Mouse (Mus musculus) intestine, embryonic 16.5 days (tissue): ENCODE measurements around the gene Gadl1. TPM values are rescaled to one million over a fixed set of nuclear protein-coding genes. Genes with fewer than 3 reads are reported as not detected.

ENCODE experiments used
- ATAC-seq: fragments of 200-750 bp; cut with Nextera tagmentation; 2 replicates; pipeline ENCODE4 v1.8.0; 2017; ENCODE audit warnings: moderate TSS enrichment, moderate library complexity
- H3K27ac ChIP-seq: fragments of 300-500 bp; sonication (generic); 2 replicates; pipeline ENCODE4 v1.5.1; 2014; ENCODE audit warnings: mild to moderate bottlenecking, low read length
- H3K27me3 ChIP-seq: fragments of 300-500 bp; sonication (generic); replicated peaks from 2 replicates; pipeline ENCODE4 v1.6.1; 2014; ENCODE audit warnings: low read length, control low read depth, mixed read lengths; ENCODE audit not compliant: control insufficient read depth, insufficient read depth
- H3K36me3 ChIP-seq: fragments of 300-500 bp; sonication (generic); 2 replicates; pipeline ENCODE4 v1.6.1; 2014; ENCODE audit warnings: low read length, control low read depth; ENCODE audit not compliant: control insufficient read depth, insufficient read depth
- H3K4me1 ChIP-seq: fragments of 300-500 bp; sonication (generic); 2 replicates; pipeline ENCODE4 v1.6.1; 2014; ENCODE audit warnings: low read length, control low read depth, mixed read lengths; ENCODE audit not compliant: control insufficient read depth, insufficient read depth
- H3K4me2 ChIP-seq: fragments of 300-500 bp; sonication (generic); 2 replicates; pipeline ENCODE4 v1.6.1; 2014; ENCODE audit warnings: low read depth, low read length, control low read depth
- H3K4me3 ChIP-seq: fragments of 300-500 bp; sonication (generic); 2 replicates; pipeline ENCODE4 v1.5.1; 2014; ENCODE audit warnings: mild to moderate bottlenecking, low read length
- H3K9ac ChIP-seq: fragments of 300-500 bp; sonication (generic); 2 replicates; pipeline ENCODE4 v1.6.1; 2014; ENCODE audit warnings: low read depth, low read length
- H3K9me3 ChIP-seq: fragments of 300-500 bp; sonication (generic); 2 replicates; pipeline ENCODE4 v1.6.1; 2016; ENCODE audit warnings: low read length, control low read depth; ENCODE audit not compliant: control insufficient read depth
- WGBS: fragments of 180-500 bp; shearing (Covaris S2); extraction: QIAGEN DNeasy Blood & Tissue Kit; methylation state at CpG from one replicate; pipeline ENCODE4 v1.1.7; 2014; 5-methylcytosine and 5-hydroxymethylcytosine counted together
- polyA plus RNA-seq: library from polyadenylated mRNA; unstranded; fragments of >200 nt; fragmentation: Nextera tagmentation; extraction: Ambion mirVana; gene quantifications from 2 replicates; pipeline ENCODE4 v1.2.1, GENCODE M21; 2015

The Gadl1 gene
- polyA plus RNA-seq, 1 experiment from 2014 or later: 0.21 TPM

GRCm38 (mm10) chr9:116118332-116118872 lies 209.1 kb downstream of the Gadl1 start:
- H3K9ac ChIP-seq: no peak overlapping the region
- peaks cover 5% of the 10 kb centered on the region for H3K4me1 ChIP-seq
- H3K27me3 ChIP-seq: no peaks in the 10 kb centered on the region
- H3K4me2 ChIP-seq: no peak overlapping the region
- WGBS: 76% methylated on average over 8 of the region's 8 CpGs
- H3K36me3 ChIP-seq: peaks cover 7% of the 10 kb centered on the region; the same call in 1 of the 2 replicates
- no peak overlapping the region for H3K4me3 ChIP-seq
- ATAC-seq: no peak
- no peak overlapping the region for H3K27ac ChIP-seq
- no peaks in the 10 kb centered on the region for H3K9me3 ChIP-seq

GRCm38 (mm10) chr9:116119990-116120389 lies 210.7 kb downstream of the Gadl1 start:
- Histone ChIP-seq H3K36me3 (peaks cover 11% of the 10 kb centered on the region), H3K27ac (no peak overlapping the region), H3K9me3 (no peaks in the 10 kb centered on the region), H3K4me2 (no peak overlapping the region), H3K9ac (no peak overlapping the region), H3K4me1 (peaks cover 7% of the 10 kb centered on the region), H3K27me3 (no peaks in the 10 kb centered on the region), H3K4me3 (no peak overlapping the region)
- WGBS: 82% methylated on average over 7 of the region's 7 CpGs
- ATAC-seq: no peak

- H3K4me3 ChIP-seq: no peak overlapping the region
- 58% methylated on average over 7 of the region's 7 CpGs for WGBS
- peaks cover 7% of the 10 kb centered on the region for H3K4me1 ChIP-seq
- no peaks in the 10 kb centered on the region for H3K27me3 ChIP-seq
- peak overlapping the region; percentile 52 for H3K27ac ChIP-seq
- no peaks in the 10 kb centered on the region for H3K9me3 ChIP-seq
- peaks cover 15% of the 10 kb centered on the region for H3K36me3 ChIP-seq
- no peak overlapping the region for H3K9ac ChIP-seq
- ATAC-seq: peak; percentile 25; the same call in 1 of the 2 replicates
- H3K4me2 ChIP-seq: no peak overlapping the region
Measured at GRCm38 (mm10) chr9:116121472-116121871, 212.2 kb downstream of the Gadl1 start.

GRCm38 (mm10) chr9:116122544-116122943 lies 213.3 kb downstream of the Gadl1 start:
- 44% methylated on average over 6 of the region's 6 CpGs for WGBS
- peak; percentile 45; the same call in 1 of the 2 replicates for ATAC-seq

GRCm38 (mm10) chr9:116122969-116123589 lies 213.8 kb downstream of the Gadl1 start:
- ATAC-seq: peak; percentile 79
- Histone ChIP-seq H3K4me3 (no peak overlapping the region), H3K4me2 (no peak overlapping the region), H3K27me3 (no peaks in the 10 kb centered on the region), H3K36me3 (peaks cover 7% of the 10 kb centered on the region), H3K9me3 (no peaks in the 10 kb centered on the region), H3K27ac (peak overlapping the region; percentile 84), H3K4me1 (peaks cover 7% of the 10 kb centered on the region), H3K9ac (no peak overlapping the region)
- 46% methylated on average over 9 of the region's 9 CpGs for WGBS

More at GRCm38 (mm10) chr9:116122544-116122943, 213.3 kb downstream of the Gadl1 start:
- no peak overlapping the region for H3K4me3 ChIP-seq
- no peak overlapping the region for H3K4me2 ChIP-seq
- H3K36me3 ChIP-seq: peaks cover 7% of the 10 kb centered on the region
- H3K27me3 ChIP-seq: no peaks in the 10 kb centered on the region
- H3K9ac ChIP-seq: peak overlapping the region; percentile 29; the same call in 1 of the 2 replicates
- peaks cover 7% of the 10 kb centered on the region for H3K4me1 ChIP-seq
- H3K9me3 ChIP-seq: no peaks in the 10 kb centered on the region
- peak overlapping the region; percentile 84 for H3K27ac ChIP-seq
